Mouse (Mus musculus) urinary bladder, postnatal 4 days (tissue): ENCODE results near the gene Mgll.
A peak's percentile ranks its signal among the peaks of the same experiment; 100 is the strongest.

Experiments used
- DNase-seq, 2 experiments: peaks; one replicate each; pipeline ENCODE4 v3.0.0; 2021 to 2022; ENCODE audit warnings: low spot score in 2 of 2

Mgll gene

DNA sequence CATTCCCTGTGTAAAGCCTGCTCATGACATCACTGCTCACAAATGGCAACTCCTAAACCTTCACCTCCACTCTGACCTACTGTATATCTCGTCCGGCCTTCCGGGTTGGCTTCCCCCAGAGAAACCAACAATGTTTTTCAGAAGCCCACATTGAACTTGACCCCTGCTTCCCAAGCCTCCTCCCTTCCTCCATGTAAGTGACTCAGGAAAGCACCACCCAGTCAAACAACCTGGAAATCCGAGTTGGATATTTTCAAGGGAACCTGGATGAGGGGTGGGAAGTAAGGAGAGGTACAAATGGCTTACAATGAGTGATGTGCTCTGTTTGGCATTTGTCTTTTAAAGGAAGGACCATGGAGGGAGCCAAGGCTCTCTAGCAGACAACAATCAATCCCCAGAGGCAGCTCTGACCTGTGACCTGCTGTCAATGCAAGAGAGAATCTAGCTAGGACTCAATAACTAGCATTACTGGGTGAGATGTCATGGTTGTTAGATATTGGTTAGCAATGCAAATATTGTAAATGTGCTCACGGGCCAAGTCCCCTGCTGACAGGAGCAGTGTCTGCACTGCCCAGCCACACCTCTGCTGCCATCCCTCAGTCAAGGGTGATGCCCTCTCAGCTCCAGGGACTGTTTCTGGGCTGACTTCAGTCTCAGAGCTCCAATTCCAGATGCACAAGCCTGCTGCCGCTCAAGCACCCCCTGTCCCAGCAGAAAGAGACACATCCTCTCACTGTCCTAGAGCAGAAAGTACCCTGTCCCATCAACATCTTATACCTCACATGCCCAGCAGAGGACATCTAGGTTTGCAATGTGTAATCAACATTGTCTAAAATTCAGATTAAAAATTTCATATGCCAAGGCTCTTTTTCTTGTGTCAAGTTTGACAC is 6.8 kb upstream of the Mgll start:
- DNase-seq, result no peak

DNA sequence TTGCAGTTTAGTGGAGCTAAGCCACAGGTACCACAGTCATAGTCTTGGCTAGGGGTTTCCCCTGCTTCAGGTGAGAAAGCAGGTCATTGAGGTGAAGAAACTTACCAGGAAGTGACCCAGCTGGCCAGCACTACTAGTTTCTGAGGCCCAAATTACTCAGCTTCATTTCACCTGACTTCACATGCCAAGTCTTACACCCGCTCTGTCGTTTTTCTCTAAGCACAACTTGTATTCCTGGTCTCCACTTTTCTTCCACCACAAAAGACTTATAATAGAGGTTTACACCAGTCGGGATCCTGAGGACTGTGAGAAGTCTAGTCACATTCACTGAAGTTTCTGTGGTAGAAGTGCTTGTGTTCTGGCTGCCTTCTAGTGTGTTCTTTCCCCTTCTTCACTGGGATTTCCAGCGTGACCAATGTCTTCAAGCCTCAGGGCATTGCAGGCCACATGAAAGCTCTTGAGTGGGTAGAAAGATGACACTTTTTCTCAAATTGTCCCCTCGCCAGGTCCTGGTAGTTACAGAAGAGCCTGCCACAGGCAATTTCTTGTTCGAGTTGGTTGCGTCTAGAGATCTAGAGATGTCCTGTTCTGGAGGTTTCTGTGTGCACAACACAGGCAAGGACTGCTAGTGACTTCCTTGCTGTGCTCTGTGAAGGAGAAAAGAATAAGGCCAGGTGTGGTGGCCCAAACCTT is 6.0 kb upstream of the Mgll start:
- no peak for DNase-seq

DNA sequence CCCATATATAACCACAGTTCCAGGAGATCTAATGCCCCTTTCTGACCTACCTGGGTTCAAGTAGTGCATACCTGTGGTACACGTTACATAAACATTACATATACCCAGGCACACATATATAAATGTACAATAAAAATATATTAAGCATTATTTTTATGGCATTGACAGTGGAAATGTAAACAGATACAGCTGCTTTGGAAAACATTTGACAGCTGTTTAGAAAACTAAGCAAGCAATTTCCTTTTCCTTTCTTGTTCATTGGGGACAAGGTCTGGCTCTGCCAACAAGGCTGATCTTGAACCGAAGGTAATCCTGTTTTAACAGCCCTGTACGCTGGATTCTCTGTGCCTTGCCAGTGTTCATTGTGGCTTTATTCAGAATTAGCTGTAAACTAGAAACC is 3.2 kb upstream of the Mgll start:
- no peak for DNase-seq

DNA sequence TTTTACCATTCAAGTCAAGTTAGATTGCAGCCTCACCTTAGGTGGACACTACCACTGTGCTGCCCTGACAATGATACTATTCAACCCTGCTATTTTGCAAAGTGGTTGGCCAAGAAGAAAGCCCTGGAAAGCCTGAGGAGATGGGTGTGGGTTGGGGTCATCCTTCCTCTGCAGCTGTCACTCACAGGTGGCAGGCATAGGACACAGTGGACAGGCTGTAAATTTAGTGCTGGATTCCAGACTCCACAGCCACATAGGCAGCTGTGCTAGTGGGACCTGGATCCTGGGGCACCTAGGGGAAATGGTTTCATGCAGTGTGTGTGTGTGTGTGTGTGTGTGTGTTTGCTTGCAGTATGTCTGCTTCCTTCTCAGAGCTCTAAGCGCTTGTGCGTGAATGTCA is 1.3 kb upstream of the Mgll start:
- DNase-seq, result no peak

DNA sequence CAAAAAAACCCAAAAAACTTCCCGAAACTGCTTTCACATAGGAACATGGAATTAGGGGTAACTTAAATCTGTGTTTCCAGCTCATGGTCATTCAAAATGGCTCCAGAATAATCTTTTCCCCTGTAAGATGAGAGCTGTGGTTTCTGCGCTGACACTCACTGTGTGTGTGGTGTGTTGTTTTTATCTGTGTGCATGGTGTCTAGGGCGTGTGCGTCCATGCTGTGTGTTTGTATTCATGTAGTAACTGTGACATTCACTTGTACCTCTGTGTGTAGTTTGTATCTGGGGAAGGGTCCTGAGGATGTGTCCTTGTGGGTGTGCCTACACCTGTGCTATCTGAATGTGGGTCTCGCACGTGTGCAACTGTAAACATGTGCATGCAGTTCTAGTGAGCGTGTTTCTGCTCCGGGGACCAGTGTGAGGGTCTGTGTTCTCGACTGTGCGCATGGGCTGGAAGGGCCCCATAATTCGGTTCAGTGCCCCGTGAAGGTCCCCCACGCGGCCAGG is 353 bp upstream of the Mgll start:
- DNase-seq, result no peak

DNA sequence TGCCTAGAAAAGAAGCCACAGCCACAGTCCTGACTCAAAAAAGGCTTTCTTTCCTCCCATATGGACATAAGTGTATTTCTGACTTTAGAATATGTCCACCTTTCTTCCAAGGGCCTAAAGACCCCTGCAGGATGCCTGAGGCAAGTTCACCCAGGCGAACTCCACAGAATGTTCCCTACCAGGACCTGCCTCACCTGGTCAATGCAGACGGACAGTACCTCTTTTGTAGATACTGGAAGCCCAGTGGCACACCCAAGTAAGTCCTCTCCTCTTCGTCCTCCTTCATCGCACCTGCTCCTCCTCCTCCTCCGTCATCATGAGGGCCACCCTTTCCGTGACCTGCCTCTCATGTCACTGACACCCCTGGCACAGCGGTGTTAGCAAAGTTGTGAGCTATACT is 1.4 kb downstream of the Mgll start:
- DNase-seq, result peak in 1 of 2 experiments; percentile 13

DNA sequence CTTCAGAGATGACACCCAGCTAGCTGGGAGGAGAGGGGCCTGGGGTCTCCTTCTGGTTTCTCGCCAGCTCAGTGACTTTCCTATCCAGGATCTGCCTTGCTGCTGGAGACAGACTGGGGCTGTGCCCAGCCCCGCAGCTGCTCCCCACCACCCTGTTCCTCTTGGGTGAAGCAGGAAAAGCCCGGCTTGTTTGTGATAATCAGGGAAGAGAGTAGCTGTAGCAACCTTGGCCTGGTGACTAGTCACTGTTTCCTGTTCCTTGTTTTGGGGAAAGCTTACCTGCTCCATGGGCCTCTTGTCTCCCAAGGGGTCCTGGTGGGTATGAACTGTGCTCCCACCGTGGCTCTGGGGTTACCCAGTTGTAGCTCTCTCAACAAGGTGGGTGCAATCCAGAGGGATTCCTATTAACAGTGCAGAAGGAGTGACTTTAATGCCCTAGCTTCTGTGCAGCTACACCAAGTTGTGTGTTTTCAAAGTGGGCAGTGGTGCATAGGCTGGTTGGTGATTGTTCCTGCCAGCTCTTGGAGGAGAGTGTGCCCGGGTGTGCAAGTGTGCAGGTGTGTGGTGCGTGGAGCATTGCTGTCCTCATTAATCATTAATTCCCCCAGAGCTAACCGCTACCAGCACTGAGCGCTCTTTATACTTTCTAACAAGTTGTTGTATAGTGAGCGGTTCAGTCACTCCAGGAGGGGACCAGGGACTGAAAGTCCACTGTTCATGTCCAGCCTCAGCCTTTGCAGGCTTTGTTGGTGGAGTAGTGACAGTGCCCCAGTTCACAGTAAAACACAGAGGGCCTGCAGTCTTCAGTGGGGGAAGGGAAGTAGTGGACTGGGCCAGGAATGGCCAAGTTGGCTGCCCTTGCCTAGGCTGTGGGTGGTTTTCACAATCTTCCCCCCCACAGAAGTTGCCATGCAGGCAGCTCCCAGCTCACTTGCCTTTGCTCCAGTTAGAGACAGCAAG is 2.3 kb downstream of the Mgll start:
- DNase-seq, result no peak

DNA sequence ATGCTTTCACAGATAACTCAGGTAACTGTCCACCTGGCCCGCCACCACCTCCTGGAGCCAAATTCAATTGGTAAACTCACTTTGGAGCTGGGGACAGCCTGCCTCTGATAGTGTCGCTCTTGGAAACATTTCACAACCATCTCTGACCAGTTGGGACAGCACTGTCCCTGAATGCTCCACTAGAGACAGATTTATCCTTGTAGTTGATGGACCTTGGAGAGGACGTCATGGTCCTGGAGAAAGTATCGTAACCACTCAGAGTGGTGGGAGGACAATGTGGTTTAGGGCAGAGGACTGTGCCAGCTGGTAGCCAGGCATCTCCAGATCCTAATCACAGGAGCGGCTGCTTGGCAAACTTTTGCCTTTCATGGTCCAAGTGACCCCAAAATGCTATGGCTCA is 3.3 kb downstream of the Mgll start:
- no peak for DNase-seq

DNA sequence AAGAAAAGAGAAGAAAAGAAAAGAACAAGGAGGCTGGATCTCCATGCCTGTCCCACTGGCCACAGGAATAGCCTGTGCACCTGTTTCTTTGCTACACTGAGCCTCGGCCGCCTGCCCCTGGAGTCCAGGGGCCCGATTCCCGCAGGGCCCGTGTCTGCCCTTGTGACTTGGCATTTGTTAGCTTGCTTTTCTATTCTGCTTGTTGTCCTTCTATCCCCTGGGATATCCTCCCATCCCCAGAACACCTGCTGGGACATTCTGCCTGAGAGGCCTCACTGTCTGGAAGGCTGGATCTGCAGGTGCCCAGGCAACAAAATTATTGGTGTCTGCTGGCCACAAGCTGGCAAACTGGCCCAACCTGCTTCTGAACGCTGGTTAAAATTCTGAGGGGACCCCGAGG is 3.8 kb downstream of the Mgll start:
- DNase-seq, result no peak

DNA sequence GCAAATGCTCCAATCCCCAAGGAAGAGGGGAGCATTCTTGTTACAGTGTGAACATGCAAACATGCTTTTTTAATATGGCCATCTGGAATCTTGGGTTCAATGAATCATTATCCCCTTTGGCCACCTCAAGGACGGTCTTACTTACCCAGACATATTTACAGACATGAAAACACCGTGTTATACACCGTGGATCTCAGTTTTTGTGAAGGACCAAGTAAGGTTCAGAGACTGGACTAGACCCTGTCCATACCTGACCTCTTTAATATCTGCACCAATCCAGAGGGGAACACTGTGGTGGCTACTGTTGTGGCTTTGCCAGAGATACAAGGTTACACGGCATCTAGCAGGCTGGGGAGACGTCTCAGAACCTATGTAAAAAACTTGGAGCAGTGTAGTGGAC is 4.3 kb downstream of the Mgll start:
- DNase-seq, result no peak

DNA sequence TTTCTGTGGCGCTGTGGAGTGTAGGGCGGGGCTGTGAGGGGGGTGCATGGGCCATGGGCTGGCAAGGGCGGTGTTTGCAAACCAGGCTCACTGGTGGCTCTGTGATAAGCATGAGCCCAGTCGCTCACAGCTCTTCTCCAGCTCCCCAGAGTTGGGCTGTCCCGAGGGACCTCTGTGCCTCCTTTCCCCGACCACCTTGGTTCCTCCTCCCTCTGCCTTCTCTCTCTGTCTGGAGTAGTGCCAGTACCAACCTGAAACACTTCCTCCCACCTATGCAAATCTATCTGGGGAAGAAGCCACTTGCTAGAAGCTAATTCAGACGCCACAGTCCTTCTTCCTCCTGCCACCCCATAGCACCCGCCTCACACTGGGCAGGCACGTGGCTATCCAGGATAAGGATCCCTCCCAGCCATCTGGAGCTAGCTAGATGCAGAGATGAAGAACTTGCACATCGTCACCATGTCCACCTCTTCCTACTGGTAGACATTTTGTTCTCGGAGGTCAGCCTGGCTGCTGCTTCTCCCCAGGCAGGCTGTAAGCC is 7.1 kb downstream of the Mgll start:
- no peak for DNase-seq

DNA sequence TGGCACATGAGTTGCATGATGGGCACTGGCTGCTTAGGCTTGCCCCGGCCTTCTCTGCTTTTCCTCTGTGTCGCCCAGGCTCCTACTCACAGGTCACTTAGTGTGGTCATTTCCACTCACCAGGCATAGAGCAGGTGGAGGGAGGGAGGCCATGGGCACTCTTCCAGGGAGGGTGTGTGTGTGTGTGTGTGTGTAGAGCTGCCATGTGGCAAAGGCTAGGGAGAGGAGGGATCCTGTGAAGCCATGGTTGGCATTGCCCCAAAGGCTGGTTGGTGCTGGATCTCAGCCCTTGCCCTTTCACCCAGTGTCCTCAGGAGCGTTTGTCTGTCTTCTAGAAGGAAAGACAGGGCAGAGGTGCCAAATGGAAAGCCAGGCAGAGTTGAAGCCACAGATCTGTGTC is 7.8 kb downstream of the Mgll start:
- no peak for DNase-seq

DNA sequence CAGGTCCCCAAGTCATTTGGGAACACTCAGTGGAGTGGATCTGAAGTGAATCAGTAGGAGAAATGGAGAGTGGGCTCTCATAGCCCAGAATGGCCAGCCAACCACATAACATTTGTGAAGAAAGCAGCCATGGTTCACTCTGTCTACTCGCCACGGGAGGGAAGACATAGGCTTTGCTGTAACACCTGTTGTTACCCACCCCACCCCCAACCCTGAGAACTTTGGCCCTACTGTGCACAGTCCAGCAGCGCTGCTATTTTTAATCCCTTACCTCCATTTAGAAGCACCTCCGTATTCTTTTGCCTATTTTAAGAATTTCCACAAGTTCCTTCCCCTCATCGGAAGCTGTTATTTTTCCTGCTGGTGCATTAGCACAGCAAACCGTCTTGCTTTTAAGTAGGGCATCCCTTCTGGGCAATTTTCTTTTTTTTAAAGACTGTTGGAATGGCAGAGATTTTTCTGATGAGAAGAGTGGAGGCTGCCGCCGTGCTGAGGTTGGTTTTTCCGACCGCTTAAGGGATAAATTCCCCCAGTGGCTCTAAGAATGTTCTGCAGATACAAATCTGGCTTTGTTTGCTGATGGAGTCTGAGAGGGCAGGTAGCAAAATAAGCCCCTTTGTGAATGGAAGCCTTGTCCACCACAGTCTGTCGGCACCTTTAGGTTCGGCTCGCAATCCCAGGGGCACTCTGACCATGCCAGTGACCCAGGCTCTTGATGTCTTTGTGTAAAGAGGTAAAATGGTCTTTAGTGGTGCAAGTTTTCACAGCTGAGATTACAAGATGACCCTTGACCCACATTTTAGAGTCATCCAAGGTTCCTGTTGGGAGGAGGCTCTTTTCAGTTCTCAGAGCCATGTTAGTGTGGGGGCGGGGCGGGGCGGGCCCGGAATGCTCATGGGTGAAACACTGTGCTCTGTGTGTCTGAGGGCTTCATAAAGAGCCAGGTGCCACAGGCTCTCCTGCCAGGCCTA is 8.7 kb downstream of the Mgll start:
- DNase-seq, result no peak

DNA sequence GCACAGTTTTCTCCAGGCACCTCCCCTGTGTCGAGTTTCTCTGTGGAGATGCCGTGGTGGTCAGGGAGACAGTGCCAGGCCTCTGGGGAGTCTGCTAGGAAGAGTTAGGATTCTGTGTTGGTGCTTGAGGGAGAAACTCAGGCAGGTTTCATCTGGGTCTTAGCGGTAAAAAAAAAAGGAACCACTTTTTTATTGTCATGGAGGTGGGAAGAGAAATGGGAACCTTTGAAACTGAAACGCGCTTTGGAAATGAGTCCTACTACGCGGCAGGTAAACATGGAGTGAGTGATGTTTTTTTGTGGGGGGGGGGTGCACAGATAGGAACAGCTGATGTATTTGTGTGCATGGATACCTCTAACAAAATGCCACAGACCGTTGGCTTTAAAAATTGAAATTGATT is 12.1 kb downstream of the Mgll start:
- no peak for DNase-seq

DNA sequence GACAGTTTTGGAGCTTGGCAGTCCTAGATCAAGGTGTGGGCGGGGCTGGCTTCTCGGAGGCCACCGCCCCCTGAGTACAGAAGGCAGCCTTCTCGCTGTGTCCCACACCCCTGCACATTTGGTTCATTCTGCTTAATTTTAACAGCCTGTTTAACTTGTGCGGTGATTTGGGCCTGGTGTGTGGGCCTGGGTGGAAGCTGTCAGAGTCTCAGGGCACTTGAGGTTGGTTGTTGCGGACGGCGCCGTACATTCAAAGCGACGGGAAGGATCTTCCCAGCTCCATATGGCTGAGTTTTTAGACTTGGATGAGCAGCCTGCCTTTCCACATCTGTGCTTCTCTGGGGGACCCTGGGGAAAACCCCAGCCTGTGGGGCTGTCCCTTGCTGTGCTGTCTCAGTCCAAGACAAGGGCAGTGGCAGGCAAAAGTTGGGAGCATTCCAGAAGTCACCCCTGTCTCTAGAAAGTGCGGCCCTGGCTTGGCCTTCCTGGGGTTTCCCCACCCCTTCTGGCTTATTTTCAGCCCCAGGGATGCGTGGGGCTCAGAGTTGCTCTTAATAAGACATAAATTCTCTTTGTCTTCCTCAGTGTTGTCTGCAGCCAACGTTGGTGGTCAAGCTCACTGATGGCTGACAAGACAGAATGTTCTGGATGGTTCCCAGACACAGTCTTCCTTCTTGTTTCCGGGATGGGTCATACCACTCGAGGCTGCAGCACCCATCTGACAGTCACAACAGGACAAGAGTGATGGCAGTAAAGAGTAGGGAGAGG is 12.7 kb downstream of the Mgll start:
- DNase-seq, result no peak

DNA sequence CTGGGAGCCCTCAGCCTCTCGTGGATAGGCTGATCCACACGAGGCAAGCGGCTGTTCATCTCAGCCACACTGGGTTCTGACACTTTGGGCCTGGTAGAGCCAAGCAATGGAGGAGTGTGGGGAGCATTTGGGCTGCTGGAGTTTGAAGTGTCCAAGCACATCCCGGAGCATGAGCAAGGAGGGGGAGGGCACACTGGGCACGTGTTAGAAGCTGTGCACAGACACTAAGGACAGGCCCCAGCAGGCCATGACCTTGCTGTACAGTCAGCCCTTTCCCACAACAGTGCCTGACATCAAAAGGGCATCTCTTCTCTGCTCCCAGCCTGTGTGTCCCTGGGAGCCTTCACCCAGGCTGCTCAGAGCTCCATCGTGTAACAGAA is 13.3 kb downstream of the Mgll start:
- no peak for DNase-seq

DNA sequence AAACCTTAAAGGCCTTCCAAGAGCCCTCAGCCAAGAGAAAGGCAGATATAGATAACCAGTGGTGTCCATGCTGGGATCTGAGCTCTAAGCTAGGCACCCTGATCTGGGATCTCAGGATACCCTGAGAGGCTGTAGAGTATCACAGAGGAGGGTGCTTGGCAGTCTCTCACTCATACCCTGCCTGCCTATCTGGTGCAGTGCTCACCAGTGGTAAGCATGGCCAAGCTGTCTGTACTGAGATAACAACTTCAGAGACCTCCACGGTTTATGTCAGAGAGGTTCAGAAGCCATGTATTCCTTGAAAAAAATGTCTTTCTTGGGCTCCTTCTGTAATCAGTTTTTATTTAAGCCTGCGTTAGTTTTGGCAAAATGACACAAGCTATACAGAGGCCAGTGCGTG is 16.8 kb downstream of the Mgll start:
- DNase-seq, result no peak

DNA sequence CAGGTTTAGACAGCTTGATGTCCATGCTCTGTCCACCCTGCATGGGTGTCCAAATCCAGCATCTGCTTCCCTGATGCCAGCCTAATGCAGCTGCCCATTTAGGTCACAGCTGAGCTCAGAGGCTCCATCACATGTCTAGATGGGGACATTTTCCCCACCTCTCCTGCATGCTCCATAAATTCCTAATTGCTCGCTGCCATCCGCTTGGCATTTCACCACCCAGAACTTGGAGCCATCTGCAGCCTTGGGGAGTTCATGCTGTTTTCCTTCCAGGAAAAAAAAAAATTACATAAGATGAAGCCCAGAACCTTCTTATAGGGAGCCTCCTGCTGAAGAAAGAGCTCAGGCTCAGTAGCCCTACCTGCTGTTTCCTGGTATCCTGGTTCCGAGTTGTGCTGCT is 17.6 kb downstream of the Mgll start:
- DNase-seq, result no peak

DNA sequence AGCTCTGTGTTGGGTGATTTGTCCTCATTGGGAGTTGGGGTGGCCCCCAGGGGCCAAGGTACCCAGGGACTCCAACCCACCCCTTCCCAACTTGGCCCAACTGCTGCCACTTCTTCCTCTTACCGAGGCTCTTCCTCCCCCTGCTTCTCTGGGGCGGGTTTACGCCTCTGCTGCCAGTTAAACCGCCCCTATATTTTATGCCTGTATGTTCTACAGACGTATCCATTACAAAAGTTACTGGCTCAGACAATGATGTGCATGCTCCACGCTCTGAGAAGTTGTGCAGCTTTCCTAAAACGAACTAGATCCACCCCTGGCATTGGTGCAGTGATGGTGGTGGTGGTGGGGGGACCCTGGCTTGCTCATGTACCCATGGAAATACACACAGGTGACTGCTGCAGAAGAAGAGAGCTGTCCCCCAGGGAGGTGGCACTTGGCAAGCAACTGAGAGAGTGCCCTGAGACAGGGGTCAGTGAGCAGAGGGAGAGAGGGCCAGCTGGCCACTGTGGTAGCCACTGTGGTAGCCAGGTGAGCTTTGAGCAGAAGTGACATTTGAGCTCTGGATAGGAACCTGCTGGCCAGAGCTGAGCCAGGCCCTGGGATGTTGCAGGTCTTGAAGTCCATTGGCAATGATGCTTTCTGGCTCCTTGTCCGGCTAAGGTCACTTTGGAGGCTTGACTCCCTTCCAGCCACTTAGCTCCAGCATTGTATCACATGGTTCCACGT is 18.2 kb downstream of the Mgll start:
- DNase-seq, result no peak
